Mouse (Mus musculus) bone marrow, adult 2 months (tissue): ENCODE data around the gene Sfxn2. TPM values are rescaled to one million over a fixed set of nuclear protein-coding genes. Genes with fewer than 3 reads are reported as not detected.
"Not testable (repeated sequence)": the region's sequence is repeated elsewhere in the genome, so short reads cannot be mapped to it uniquely, and the experiment has no call there.

Source experiments
- H3K27ac ChIP-seq: fragments of 200-500 bp; 2 replicates; pipeline ENCODE4 v1.5.1; 2012; ENCODE audit warnings: low read depth, mild to moderate bottlenecking, control low read depth, inconsistent platforms, low read length; ENCODE audit not compliant: control insufficient read depth, poor library complexity, insufficient read depth
- H3K4me1 ChIP-seq: fragments of 200-500 bp; 2 replicates; pipeline ENCODE4 v1.6.1; 2011; ENCODE audit warnings: low read length; ENCODE audit not compliant: control insufficient read depth, insufficient read depth
- H3K4me3 ChIP-seq: fragments of 200-500 bp; replicated peaks from 2 replicates; pipeline ENCODE3; 2011; ENCODE audit warnings: mild to moderate bottlenecking, low read depth, low read length, control low read depth; ENCODE audit not compliant: control insufficient read depth
- CTCF ChIP-seq: fragments of 200-500 bp; IDR thresholded peaks from 2 replicates; pipeline ENCODE4 v1.5.1; 2011; ENCODE audit warnings: low read length, control low read depth; ENCODE audit not compliant: control insufficient read depth, insufficient read depth
- POLR2A ChIP-seq: fragments of 200-500 bp; IDR thresholded peaks from 2 replicates; pipeline ENCODE4 v1.6.1; 2011; ENCODE audit warnings: low read depth, mild to moderate bottlenecking, control low read depth, low read length, borderline replicate concordance; ENCODE audit not compliant: control insufficient read depth
- WGBS: fragments of 180-500 bp; shearing (Covaris S2); methylation state at CpG from one replicate; pipeline ENCODE4 v1.1.7; 2018; 5-methylcytosine and 5-hydroxymethylcytosine counted together
- polyA plus RNA-seq: library from polyadenylated mRNA; stranded (reverse); fragments of >200 nt; gene quantifications from 2 replicates; pipeline ENCODE4 v1.2.4, GENCODE M21; 2011; ENCODE audit warnings: low replicate concordance; ENCODE audit not compliant: missing spikeins, insufficient read depth, insufficient read length

Gene Sfxn2
- polyA plus RNA-seq, 1 experiment: 9.4 TPM

DNA sequence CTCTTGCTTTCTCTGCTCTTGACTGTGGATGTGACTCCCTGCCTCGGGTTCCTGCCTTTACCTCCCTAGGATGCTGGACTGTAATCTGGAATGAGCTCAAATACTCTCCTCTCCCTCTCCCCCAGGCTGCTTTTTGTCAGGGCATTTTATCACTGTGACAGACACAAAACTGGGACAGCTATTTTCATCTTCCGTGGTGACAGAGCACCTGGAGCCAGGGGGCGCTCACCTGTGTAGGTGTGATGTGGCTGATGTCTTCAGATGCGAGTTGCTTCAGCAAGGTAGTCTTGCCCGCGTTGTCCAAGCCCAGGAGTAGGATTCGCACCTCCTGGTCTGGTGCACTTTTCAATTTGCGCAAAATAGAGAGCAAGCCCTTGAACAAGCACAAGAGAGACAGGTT, 15.2 kb upstream of the Sfxn2 start:
- H3K27ac ChIP-seq: no peak overlapping the region
- 88% methylated on average over 8 of the region's 8 CpGs for WGBS
- TF ChIP-seq POLR2A (no peak), CTCF (no peak)
- H3K4me1 ChIP-seq: no peaks in the 10 kb centered on the region; the same call in 1 of the 2 replicates
- no peak overlapping the region for H3K4me3 ChIP-seq

DNA sequence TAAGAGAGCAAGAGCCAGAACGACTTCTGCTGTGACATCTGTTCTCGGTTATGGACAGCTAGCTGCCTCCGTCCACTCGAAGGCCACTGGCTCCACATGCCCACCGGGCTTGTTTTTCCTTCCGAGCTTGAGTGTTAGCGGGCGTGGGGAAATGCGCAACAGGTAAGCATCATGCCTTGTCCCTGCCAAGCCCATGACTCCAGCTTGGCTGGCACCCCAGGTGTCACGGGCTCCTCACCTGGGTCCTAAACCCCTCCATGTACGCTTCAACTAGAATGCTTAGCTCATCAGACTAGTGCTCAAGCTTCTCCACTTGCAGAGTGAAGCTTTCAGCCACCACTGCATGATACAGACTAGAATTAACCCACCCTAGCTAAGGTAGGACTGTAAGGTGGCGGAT, 14.5 kb upstream of the Sfxn2 start:
- Histone ChIP-seq H3K4me3 (no peak overlapping the region), H3K27ac (no peak overlapping the region), H3K4me1 (no peaks in the 10 kb centered on the region; the same call in 1 of the 2 replicates)
- WGBS: 86% methylated on average over 12 of the region's 12 CpGs
- TF ChIP-seq POLR2A (no peak), CTCF (no peak)

DNA sequence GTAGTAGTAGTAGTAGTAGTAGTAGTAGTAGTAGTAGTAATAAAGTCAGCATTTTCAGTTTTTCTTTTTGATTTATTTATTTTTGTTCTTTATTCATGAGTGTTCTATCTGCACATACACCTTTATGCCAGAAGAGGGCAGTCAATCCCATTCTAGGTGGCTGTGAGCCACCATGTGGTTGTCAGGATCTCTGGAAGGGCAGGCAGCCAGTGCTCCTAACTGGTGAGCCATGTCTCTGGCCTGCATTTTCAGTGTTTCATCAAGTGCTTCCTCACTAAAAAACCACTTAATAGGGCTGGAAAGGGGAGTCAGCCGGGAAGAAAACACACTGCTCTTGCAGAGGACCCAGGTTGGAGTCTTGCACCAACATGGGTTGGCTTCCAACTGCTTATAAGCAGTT, 11.0 kb upstream of the Sfxn2 start:
- Histone ChIP-seq H3K4me1 (no peaks in the 10 kb centered on the region; the same call in 1 of the 2 replicates), H3K27ac (no peak overlapping the region), H3K4me3 (no peak overlapping the region)
- TF ChIP-seq CTCF: peak; percentile 73
- no peak for TF ChIP-seq POLR2A
- WGBS: 21% methylated on average over 1 of the region's 1 CpGs

DNA sequence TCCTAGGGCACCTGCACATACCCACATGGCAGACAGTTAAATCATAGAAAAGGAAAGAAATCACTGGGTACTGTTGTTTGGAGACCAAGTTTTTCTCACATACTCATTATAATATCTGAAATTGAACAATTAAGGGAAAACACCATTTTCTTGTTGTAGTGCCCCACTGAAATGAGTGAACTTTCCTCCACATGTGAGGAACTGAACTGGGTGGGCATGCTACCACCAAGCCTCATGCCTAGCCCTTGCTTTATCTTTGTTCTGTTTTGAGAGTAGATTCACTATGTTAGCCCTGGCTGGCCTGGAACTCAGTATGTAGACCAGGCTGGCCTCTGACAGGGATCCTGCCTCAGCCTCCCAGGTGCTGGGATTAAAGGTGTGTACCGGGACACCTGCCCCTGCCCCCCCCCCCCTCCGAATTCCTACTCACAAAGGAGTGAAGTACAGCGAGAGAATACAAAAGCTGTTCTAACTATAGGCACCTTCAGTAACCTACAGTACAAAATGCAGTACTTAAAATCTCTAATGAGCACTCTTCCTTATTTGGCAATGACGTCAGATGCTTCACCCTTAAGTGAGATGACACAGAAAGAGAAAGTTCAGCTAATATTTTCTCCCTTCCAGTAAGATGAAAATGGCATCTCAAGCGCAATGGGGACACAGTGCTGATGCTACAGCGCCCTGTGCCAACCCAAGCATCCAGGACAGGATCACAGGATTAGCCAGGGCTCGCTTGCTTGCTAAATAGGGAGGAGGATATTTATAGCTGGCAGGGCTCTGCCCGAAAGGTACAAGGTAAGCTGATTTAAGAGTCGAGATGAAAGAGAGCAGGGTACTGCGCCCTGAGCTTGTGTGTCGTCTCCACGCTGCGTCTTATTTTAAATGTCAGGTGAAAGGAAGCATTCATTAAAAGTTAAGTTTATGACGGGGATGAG, 10.3 kb upstream of the Sfxn2 start:
- TF ChIP-seq POLR2A (no peak), CTCF (no peak)
- WGBS: 89% methylated on average over 14 of the region's 14 CpGs

DNA sequence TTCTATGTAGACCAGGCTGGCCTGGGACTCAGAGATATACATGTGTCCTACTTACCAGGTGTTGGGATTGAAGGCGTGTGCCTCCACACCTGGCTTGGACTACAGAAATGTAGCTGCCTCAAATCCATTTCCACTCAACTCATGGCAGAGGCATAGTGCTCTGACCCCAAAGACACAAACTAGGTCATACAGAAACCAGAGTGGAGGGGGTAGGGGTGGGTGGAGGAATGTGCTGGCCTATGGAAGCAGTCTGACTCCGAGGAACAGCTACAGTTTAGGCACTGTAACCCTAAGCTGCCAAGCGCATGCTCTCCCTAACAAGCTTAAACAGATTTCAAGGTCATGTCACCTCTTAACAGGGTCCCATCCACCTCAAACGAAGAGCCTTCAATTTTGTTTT, 9.6 kb upstream of the Sfxn2 start:
- 82% methylated on average over 4 of the region's 4 CpGs for WGBS
- Histone ChIP-seq H3K4me1 (no peaks in the 10 kb centered on the region; the same call in 1 of the 2 replicates), H3K4me3 (no peak overlapping the region), H3K27ac (no peak overlapping the region)
- no peak for TF ChIP-seq CTCF
- TF ChIP-seq POLR2A: no peak

More for the DNA sequence above, 10.3 kb upstream of the Sfxn2 start:
- Histone ChIP-seq H3K4me1 (no peaks in the 10 kb centered on the region; the same call in 1 of the 2 replicates), H3K4me3 (no peak overlapping the region), H3K27ac (no peak overlapping the region)

DNA sequence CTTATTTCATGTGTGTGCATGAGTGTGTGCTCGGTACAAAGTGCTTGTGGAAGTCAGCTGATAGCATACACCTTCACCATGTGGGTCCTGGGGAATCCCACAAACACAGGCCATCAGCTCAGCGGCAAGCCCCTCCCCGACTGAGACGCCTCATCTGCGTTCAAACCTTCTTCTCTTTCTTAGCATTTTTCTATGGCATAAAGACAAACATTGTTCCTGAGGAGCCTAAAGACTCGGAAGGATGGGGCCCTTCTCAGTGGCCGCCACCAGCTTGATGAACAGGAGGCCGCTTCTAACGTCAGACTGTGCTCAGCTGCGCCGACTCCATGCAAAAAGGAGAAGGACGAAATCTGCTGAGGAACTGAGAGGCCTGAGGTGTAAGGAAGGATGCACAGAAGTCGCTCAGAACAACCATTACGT, 9.1 kb upstream of the Sfxn2 start:
- no peaks in the 10 kb centered on the region; the same call in 1 of the 2 replicates for H3K4me1 ChIP-seq
- no peak overlapping the region for H3K4me3 ChIP-seq
- H3K27ac ChIP-seq: no peak overlapping the region
- TF ChIP-seq CTCF: no peak
- TF ChIP-seq POLR2A: no peak
- WGBS: 72% methylated on average over 14 of the region's 14 CpGs

DNA sequence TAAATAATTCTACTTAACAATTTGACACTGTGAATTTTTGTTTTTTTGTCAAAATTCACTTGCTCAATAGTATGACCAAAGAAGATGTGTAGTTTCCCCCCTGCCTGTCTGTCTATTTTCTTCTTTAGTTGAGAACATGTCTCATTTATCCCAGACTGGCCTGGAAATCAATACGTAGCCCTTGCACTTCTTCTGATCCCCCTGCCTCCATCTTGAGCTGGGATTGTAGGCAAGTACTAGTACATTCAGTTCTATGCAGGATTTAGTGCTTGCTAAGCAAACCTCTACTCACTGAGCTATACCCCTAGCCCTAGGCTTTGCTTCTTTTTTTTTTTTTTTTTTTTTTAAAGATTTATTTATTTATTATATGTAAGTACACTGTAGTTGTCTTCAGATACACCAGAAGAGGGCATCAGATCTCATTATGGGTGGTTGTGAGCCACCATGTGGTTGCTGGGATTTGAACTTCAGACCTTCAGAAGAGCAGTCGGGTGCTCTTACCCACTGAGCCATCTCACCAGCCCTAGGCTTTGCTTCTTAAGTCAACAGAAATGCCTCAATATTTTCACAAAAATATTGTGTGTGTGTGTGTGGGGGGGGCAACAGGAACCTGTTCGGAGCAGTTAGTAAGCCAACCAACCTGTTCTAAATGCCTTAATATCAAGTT, 1.8 kb upstream of the Sfxn2 start:
- 85% methylated on average over 3 of the region's 3 CpGs for WGBS

DNA sequence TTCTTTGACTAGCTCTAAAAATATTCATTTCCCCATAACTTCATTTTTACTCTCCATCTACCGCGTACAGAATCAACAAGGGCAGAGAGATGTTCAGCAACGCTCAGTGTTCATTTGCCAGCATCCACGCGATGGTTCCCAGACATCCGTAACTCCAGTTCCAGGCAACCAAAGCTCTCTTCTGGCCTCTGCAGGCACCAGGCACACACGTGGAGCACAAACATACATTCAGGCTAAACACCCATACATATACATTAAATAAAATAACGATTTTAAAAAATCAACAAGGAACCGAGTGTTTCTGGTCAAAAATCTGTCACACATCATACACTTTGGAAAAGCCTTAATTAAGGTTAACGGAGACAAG, 1.3 kb upstream of the Sfxn2 start:
- 68% methylated on average over 10 of the region's 10 CpGs for WGBS
- no peaks in the 10 kb centered on the region for H3K4me1 ChIP-seq
- no peak overlapping the region for H3K4me3 ChIP-seq
- no peak overlapping the region for H3K27ac ChIP-seq
- TF ChIP-seq CTCF (no peak), POLR2A (no peak)

More for the DNA sequence above, 1.8 kb upstream of the Sfxn2 start:
- not testable (repeated sequence) for H3K27ac ChIP-seq, H3K4me3 ChIP-seq, H3K4me1 ChIP-seq

DNA sequence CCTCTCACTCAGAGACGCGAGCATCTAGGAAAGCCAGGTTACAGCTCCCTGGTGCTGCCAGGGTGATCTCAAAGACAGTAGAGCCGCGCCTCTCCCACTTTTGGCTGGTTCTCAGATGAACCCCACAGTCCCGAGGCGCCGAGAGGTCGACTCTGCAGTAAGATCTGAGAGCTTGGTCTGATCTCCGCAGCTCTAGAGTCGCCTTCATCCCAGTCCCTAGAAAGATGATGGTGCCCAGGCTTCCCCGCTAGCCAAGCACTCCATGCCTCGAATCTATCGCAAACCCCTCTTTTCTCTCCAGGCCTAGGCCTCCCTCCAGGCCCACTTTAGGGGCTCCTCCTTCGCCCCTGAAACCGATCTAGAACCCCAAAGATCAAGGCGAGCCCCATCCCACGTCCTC, 617 bp upstream of the Sfxn2 start:
- peak overlapping the region; percentile 82 for H3K4me3 ChIP-seq
- no peaks in the 10 kb centered on the region for H3K4me1 ChIP-seq
- WGBS: 2% methylated on average over 17 of the region's 17 CpGs
- TF ChIP-seq POLR2A: no peak
- no peak for TF ChIP-seq CTCF
- H3K27ac ChIP-seq: peak overlapping the region; percentile 17; the same call in 1 of the 2 replicates
